Mouse (Mus musculus) lung, adult 2 months (tissue): ENCODE data around the gene Lcp2. TPM values are rescaled to one million over a fixed set of nuclear protein-coding genes. Genes with fewer than 3 reads are reported as not detected.

Experiments
- DNase-seq: peaks from one replicate; pipeline ENCODE4 v3.0.0; 2022
- H3K4me1 ChIP-seq: fragments of 200-500 bp; 2 replicates; pipeline ENCODE4 v1.6.1; 2011; ENCODE audit warnings: low read length; ENCODE audit not compliant: control insufficient read depth, insufficient read depth
- H3K4me3 ChIP-seq: fragments of 200-500 bp; replicated peaks from 2 replicates; pipeline ENCODE3; 2011; ENCODE audit warnings: low read depth, mild to moderate bottlenecking, control low read depth, low read length; ENCODE audit errors: extremely low read depth
- CTCF ChIP-seq: fragments of 200-500 bp; IDR thresholded peaks from 2 replicates; pipeline ENCODE4 v1.5.1; 2011; ENCODE audit warnings: mild to moderate bottlenecking, low read length, control low read depth; ENCODE audit not compliant: insufficient read depth
- POLR2A ChIP-seq: fragments of 200-500 bp; IDR thresholded peaks from 2 replicates; pipeline ENCODE4 v1.6.1; 2011; ENCODE audit warnings: low read depth, mild to moderate bottlenecking, control low read depth, low read length, borderline replicate concordance; ENCODE audit errors: extremely low read depth
- WGBS: fragments of 180-500 bp; shearing (Covaris S2); methylation state at CpG from one replicate; pipeline ENCODE4 v1.1.7; 2018; 5-methylcytosine and 5-hydroxymethylcytosine counted together
- polyA plus RNA-seq: library from polyadenylated mRNA; depleted of rRNA; stranded (reverse); fragments of >200 nt; gene quantifications from 2 replicates; pipeline ENCODE4 v1.2.3, GENCODE M21; 2012

Lcp2 gene
- polyA plus RNA-seq, 1 experiment, result 9.1 TPM

DNA sequence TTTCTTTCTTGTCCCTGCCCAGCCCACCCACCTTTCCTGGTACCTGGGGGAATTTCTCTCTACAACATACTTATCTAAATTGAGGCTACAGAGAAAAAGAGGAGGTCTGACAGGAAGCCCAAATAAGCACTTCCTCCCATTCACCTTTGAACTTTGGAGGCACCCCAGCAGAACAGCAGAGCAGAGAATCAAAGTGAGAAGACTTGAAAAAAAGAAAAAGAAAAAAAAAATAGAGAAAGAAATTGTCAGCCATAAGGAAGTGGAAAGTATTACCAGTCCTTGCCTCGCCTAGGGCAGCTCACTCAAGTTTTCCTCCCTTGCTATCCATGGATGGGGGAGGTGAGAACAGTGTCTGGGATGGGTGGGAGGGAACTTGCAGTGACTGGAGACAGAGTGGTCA, 3.9 kb upstream of the Lcp2 start:
- no peak for DNase-seq
- no peak overlapping the region for H3K4me3 ChIP-seq
- 35% methylated on average over 1 of the region's 1 CpGs for WGBS
- H3K4me1 ChIP-seq, result no peaks in the 10 kb centered on the region
- TF ChIP-seq CTCF, result no peak
- no peak for TF ChIP-seq POLR2A

DNA sequence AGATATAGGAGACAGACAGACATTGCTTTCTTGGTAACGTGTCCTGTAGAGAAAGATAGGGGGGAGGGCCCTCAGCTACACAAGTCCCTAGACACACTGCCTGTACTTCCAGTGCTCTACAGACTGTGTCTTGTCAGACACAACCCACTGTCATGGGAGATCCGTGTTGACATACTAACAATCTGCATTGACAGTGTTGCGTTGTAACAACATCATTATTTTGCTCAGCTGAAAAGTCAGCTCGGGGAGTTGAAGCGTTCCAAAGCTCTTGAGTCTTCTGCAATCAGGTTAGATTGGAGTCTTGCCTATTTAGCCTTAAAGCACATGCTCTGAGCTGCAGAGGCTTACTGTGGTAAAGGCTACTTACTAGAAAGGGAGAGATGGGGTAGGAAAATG, 820 bp downstream of the Lcp2 start:
- WGBS, result 73% methylated on average over 5 of the region's 5 CpGs
- peak overlapping the region; percentile 66 for H3K4me3 ChIP-seq
- H3K4me1 ChIP-seq, result no peaks in the 10 kb centered on the region
- DNase-seq, result no peak
- TF ChIP-seq POLR2A, result no peak
- no peak for TF ChIP-seq CTCF

DNA sequence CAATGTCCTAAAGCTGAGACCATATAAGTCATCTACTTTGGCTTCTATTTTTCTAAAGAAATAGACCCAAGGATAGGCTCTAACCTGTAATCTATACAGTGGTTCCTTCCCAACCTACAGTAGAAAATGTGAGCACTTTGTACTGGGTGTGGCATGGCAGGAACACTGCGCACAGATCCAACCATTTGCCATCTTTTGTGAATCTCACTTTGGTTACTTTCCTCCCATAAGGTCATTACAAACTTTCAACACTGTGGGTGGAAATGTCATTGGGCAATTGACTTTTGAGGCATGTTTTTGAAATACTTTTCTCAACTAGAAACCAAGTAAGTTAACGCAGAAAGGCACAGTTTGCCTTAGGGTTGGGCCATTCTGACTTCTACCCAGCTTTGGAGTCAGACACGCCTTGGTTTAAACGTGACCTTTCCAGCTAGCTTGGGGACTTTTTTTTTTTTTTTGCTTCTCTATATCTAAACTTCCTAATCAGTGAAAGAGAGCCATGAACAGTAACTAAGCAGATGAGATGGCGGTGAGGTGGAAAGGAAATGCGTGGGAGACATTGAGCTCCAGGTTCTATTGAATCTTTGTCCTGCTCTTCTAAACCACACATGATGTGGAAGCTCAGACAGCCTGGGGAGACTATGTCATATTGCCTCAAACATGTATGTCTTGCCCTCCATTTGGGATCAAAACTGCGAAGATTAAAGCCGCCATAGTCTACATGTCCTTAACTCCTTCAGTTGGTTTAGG, 1.8 kb downstream of the Lcp2 start:
- 80% methylated on average over 8 of the region's 8 CpGs for WGBS
- no peak for TF ChIP-seq CTCF
- peak overlapping the region; percentile 15 for H3K4me3 ChIP-seq
- DNase-seq, result no peak
- H3K4me1 ChIP-seq, result no peaks in the 10 kb centered on the region

DNA sequence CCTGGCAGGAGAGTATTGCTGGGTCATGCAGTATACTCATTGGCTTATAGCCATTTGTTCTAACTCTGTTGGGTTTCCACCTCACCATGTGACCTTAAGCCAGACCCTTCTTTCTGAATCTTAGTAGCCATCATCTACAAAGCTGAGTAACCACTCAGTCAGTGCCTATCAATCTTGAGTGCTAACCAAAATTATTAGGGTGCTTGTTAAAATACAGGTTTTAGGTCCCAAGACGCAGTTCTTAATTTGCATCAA, 2.3 kb downstream of the Lcp2 start:
- H3K4me1 ChIP-seq, result no peaks in the 10 kb centered on the region
- H3K4me3 ChIP-seq, result peak overlapping the region; percentile 15
- 86% methylated on average over 1 of the region's 1 CpGs for WGBS
- no peak for TF ChIP-seq CTCF
- TF ChIP-seq POLR2A, result no peak
- no peak for DNase-seq

DNA sequence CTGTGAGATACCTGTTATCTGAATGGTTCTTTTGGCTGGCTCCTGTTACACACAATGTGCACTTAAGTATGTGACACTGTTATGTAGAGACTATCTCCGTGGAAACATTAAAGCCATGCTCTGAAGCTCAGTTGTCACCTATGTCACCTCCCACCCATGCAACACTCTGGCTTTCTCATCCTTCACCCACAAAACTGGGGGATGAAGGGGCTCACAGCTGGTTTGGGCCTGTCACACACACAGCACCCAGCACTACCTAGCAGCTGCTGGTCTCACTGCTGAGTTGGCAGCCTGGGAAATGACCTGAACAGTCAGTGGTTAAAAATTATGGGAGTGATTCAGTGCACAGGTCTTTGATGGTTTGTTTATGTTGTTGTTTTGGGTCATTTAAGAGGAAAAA, 3.3 kb downstream of the Lcp2 start:
- Histone ChIP-seq H3K4me3 (no peak overlapping the region), H3K4me1 (no peaks in the 10 kb centered on the region)
- no peak for DNase-seq
- TF ChIP-seq CTCF, result no peak
- TF ChIP-seq POLR2A, result no peak
- 56% methylated on average over 1 of the region's 1 CpGs for WGBS

- H3K4me3 ChIP-seq, result no peak overlapping the region
- H3K4me1 ChIP-seq, result no peaks in the 10 kb centered on the region
- 58% methylated on average over 2 of the region's 2 CpGs for WGBS
- TF ChIP-seq CTCF (no peak), POLR2A (no peak)
- no peak for DNase-seq
These were observed 3.9 kb downstream of the Lcp2 start for GRCm38 (mm10) chr11:34050643-34051042.

DNA sequence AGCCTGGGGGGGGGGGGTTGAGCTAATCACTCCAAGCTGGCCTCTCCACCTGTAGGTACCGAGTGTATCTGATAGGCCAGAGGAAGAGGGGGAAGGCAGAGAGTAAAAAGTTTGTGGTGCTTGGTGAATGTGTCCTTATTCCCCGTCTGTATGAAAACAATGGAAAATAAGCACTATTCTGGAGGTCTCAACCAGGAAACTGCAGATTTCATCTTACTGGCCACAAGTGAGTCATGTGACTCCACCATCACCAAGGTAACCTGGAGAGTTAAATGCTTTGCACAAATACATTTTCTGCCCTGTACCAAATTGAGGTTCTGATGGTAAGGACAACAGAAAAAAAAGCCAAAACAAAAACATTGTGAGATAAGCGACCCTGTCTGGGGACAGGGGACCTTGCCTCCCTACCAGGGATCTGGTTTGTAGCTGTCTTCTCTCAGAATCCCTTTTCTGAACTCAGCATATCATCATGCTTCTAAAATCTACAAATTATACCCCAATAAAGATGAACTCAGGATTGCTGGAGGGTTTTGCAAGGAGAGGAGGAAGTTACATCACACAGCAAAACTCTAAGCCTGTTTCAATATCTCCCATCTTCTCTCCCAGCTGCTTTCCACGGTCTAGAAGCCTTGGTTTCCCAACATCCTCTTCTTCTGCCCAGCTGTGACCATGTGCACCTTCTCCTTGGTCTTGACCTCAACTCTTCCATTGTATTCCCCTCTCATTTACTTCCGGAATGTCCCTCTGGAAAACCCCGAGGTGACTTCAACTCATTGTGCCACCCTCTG, 6.5 kb downstream of the Lcp2 start:
- 68% methylated on average over 6 of the region's 6 CpGs for WGBS
- no peak for TF ChIP-seq POLR2A
- H3K4me1 ChIP-seq, result no peaks in the 10 kb centered on the region
- H3K4me3 ChIP-seq, result no peak overlapping the region
- no peak for DNase-seq

DNA sequence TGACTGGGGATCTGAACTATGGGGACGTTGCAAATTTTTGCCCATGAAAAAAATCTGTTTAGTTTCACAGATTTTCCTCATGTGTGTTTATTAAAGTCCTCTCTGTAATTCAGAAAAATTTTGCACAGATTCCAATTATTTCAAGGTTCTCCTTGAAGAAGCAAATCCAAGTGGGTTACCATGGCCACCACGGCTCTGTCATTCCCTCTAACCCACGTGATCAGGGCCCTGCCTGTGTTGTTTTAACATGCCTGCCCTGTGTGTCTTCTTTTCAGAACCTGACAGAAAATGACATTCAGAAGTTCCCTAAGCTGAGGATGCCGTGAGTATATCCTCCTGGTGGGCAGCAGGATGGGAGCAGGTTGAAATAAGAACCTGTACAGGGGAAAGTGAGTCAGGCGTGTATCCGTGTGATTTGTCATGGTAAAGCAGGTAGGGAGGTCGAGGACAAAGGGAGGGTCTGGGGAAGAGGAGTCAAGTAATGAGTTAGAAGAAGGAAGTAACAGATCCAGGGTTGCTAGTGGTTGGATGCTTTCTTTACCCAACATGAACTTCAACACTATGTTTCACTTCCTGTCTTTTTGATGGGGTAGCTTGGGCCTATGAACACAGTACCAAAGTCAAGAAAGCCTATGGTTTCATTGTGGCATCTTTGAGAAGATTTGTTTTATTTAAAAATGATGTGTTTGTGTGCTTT, 7.5 kb downstream of the Lcp2 start:
- no peaks in the 10 kb centered on the region for H3K4me1 ChIP-seq
- H3K4me3 ChIP-seq, result no peak overlapping the region
- DNase-seq, result no peak
- 64% methylated on average over 7 of the region's 7 CpGs for WGBS
- no peak for TF ChIP-seq POLR2A
- no peak for TF ChIP-seq CTCF

DNA sequence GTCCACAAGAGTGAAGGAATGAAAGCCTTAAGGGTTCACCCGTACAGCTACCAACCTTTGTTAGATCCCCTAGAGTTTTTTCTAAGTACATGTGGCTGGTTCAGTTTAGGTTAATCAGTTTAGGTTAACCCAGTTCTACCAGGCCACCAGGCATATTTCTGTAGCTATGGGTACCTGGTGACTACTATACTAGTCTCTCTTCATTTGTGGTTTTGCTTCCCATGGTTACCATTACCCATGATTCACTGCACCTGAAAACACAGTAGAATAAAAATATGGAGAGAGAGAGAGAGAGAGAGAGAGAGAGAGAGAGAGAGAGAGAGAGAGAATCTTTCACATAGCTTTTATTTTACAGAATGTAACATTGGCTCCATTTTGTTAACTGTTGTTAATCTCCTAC, 10.0 kb downstream of the Lcp2 start:
- H3K4me3 ChIP-seq, result no peak overlapping the region
- no peak for TF ChIP-seq POLR2A
- TF ChIP-seq CTCF, result no peak
- 70% methylated on average over 1 of the region's 1 CpGs for WGBS
- DNase-seq, result no peak
- H3K4me1 ChIP-seq, result no peaks in the 10 kb centered on the region

GRCm38 (mm10) chr11:34058332-34058731, 11.6 kb downstream of the Lcp2 start:
- Histone ChIP-seq H3K4me1 (no peaks in the 10 kb centered on the region), H3K4me3 (no peak overlapping the region)
- TF ChIP-seq CTCF, result no peak
- DNase-seq, result no peak
